Mouse (Mus musculus) heart, postnatal 0 days (tissue): ENCODE results near the gene Dpep3.

Experiments used
- CTCF ChIP-seq: IDR thresholded peaks from 2 replicates; pipeline ENCODE4 v1.5.1; 2016; ENCODE audit warnings: antibody characterized with exemption, control low read depth, low read depth
- EP300 ChIP-seq: IDR thresholded peaks from 2 replicates; pipeline ENCODE4 v1.6.1; 2016; ENCODE audit warnings: antibody characterized with exemption, low read depth

DNA sequence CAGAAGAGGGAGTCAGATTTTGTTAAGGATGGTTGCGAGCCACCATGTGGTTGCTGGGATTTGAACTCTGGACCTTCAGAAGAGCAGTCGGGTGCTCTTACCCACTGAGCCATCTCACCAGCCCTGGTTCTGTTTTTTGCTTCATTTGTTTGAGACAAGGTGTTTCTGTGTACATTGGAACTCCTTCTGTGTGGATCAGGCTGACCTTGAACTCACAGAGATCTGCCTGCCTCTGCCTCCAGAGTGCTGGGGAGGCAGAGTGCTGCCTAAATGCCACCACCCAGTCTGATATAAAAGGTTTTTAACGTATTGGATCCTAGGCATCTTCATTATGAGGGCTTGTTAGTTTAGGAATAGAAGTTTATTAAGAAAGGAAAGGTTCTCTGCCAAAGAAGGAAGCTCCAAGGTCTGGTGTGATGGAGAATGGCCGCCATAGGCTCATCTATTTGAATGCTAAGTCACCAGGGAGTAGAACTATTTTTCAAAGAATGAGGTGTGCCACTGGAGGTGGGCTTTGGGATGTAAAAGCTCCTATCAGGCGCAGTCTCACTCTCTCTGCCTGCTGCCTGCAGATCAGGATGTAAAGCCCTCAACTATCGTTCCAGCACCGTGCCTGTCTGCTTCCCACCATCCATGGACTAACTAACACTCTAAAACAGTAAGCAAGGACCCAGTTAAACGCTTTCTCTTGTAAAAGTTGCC, 8.1 kb downstream of the Dpep3 start:
- no peak for TF ChIP-seq CTCF
- no peak for TF ChIP-seq EP300
